Mouse (Mus musculus) left cerebral cortex, adult 2 months (tissue): Measurements from ENCODE around the gene Olfr1132. TPM values are rescaled to one million over a fixed set of nuclear protein-coding genes. Genes with fewer than 3 reads are reported as not detected.
"Not testable (repeated sequence)": the region's sequence is repeated elsewhere in the genome, so short reads cannot be mapped to it uniquely, and the experiment has no call there.

Source experiments
- DNase-seq, 2 experiments: peaks; one replicate each; pipeline ENCODE4 v3.0.0; 2021 to 2022; ENCODE audit warnings: low spot score in 2 of 2, mixed read lengths in 1 of 2; ENCODE audit errors: extremely low spot score in 1 of 2
- H3K27ac ChIP-seq: fragments of 200-600 bp; 2 replicates; pipeline ENCODE4 v1.8.1; 2022
- H3K4me3 ChIP-seq: fragments of 200-600 bp; 2 replicates; pipeline ENCODE4 v1.8.1; 2022
- CTCF ChIP-seq: fragments of 200-600 bp; IDR thresholded peaks from 2 replicates; pipeline ENCODE4 v1.8.1; 2022; ENCODE audit warnings: antibody characterized with exemption, mild to moderate bottlenecking, moderate library complexity
- intact Hi-C: fragments of 180-260 bp; cut with DNase I; formaldehyde crosslinking; loops from one replicate; pipeline ENCODE4 v1.15.1; 2025
- long read RNA-seq, 2 experiments: library from polyadenylated mRNA; stranded (forward); transcript quantifications; one replicate each; pipeline ENCODE4 v2.0.0; 2021; ENCODE audit warnings: borderline mapping rate in 2 of 2
- total RNA-seq, 2 experiments: library from RNA; stranded (reverse); gene quantifications; 2 replicates each; pipeline ENCODE4 v1.2.3; 2021

Gene Olfr1132
- not detected for total RNA-seq
- long read RNA-seq, experiment 1, result 0 reads
- long read RNA-seq, experiment 2, result 0 reads

GRCm38 (mm10) chr2:87637435-87637834 is at the start of gene Olfr1132:
Gene Olfr1132 (minus strand): TSS chr2:87637535.
- TF ChIP-seq CTCF, result no peak
- intact Hi-C loops, result no loop called here
- DNase-seq, result no peak
- no peak within 1 kb of the TSS for H3K4me3 ChIP-seq
- H3K27ac ChIP-seq, result no peak within 1 kb of the TSS

GRCm38 (mm10) chr2:87673564-87673963 is 36.2 kb upstream of the Olfr1132 start, which contains the start of gene Olfr1135:
Gene Olfr1135 (minus strand): TSS chr2:87673664.
- Histone ChIP-seq H3K27ac (no peak within 1 kb of the TSS), H3K4me3 (no peak within 1 kb of the TSS)
- no peak for TF ChIP-seq CTCF
- no peak for DNase-seq
- intact Hi-C loops, result no loop called here

- H3K27ac ChIP-seq, result no peak within 1 kb of the TSS
- intact Hi-C loops, result no loop called here
- no peak within 1 kb of the TSS for H3K4me3 ChIP-seq
- DNase-seq, result no peak
- no peak for TF ChIP-seq CTCF
Observed at GRCm38 (mm10) chr2:87658360-87658759, 21.0 kb upstream of the Olfr1132 start, which contains the start of gene Olfr1134. Gene Olfr1134 (minus strand): TSS chr2:87658460.

- intact Hi-C loops, result no loop called here
- Histone ChIP-seq H3K4me3 (no peak within 1 kb of the TSS), H3K27ac (no peak within 1 kb of the TSS)
- no peak for DNase-seq
- no peak for TF ChIP-seq CTCF
Observed at GRCm38 (mm10) chr2:87647274-87647673, 9.9 kb upstream of the Olfr1132 start, which contains the start of gene Olfr1133. Gene Olfr1133 (minus strand): TSS chr2:87647374.

GRCm38 (mm10) chr2:87642441-87642840 is 5.1 kb upstream of the Olfr1132 start:
- no peak for TF ChIP-seq CTCF
- intact Hi-C loops, result no loop called here
- no peak overlapping the region for H3K4me3 ChIP-seq
- H3K27ac ChIP-seq, result no peak overlapping the region
- no peak for DNase-seq

- intact Hi-C loops, result no loop called here
- TF ChIP-seq CTCF, result no peak
- no peak for DNase-seq
- Histone ChIP-seq H3K4me3 (no peak within 1 kb of the TSS), H3K27ac (no peak within 1 kb of the TSS)
Observed at GRCm38 (mm10) chr2:87626804-87627203, 10.5 kb downstream of the Olfr1132 start, which contains the start of gene Olfr1131. Gene Olfr1131 (plus strand): TSS chr2:87627104.

- H3K4me3 ChIP-seq, H3K27ac ChIP-seq, DNase-seq, intact Hi-C loops: not testable (repeated sequence)
Observed at GRCm38 (mm10) chr2:87605912-87606311, 31.4 kb downstream of the Olfr1132 start, which contains the start of gene Olfr1130. Gene Olfr1130 (plus strand): TSS chr2:87606212.

Other genes starting within 250 kb of the Olfr1132 start
- gene Olfr1123, start 220.9 kb downstream of the Olfr1132 start, total RNA-seq, result not detected
- not detected for gene Olfr1124, start 207.3 kb downstream of the Olfr1132 start, total RNA-seq
- gene Olfr1126, start 183.6 kb downstream of the Olfr1132 start, total RNA-seq, result not detected
- gene Pramel7, start 140.4 kb downstream of the Olfr1132 start, total RNA-seq, result not detected
- not detected for gene Pramel6, start 131.0 kb downstream of the Olfr1132 start, total RNA-seq
- gene Olfr153, start 105.7 kb downstream of the Olfr1132 start, total RNA-seq, result under 1 TPM in 1 of 2 experiments, not detected in 1; 0.37 TPM
- gene Olfr1128, start 92.0 kb downstream of the Olfr1132 start, total RNA-seq, result not detected
- not detected for gene Olfr1129, start 63.6 kb downstream of the Olfr1132 start, total RNA-seq
- not detected for gene Olfr1130, start 31.3 kb downstream of the Olfr1132 start, total RNA-seq
- not detected for gene Olfr1131, start 10.4 kb downstream of the Olfr1132 start, total RNA-seq
- not detected for gene Olfr1133, start 9.8 kb upstream of the Olfr1132 start, total RNA-seq
- gene Olfr1134, start 20.9 kb upstream of the Olfr1132 start, total RNA-seq, result not detected
- not detected for gene Olfr1135, start 36.1 kb upstream of the Olfr1132 start, total RNA-seq
- not detected for gene Olfr1136, start 56.4 kb upstream of the Olfr1132 start, total RNA-seq
- not detected for gene Olfr1137, start 75.6 kb upstream of the Olfr1132 start, total RNA-seq
- not detected for gene Olfr1138, start 102.4 kb upstream of the Olfr1132 start, total RNA-seq
- not detected for gene Olfr1140, start 106.2 kb upstream of the Olfr1132 start, total RNA-seq
- not detected for gene Olfr1141, start 116.5 kb upstream of the Olfr1132 start, total RNA-seq
- not detected for gene Olfr152, start 141.9 kb upstream of the Olfr1132 start, total RNA-seq
- gene Olfr1143, start 163.1 kb upstream of the Olfr1132 start, total RNA-seq, result not detected
- gene Olfr1145, start 172.3 kb upstream of the Olfr1132 start, total RNA-seq, result not detected
- not detected for gene Olfr1148, start 193.0 kb upstream of the Olfr1132 start, total RNA-seq
- gene Olfr1150-ps1, start 206.5 kb upstream of the Olfr1132 start, total RNA-seq, result not detected
- gene Olfr1151, start 218.3 kb upstream of the Olfr1132 start, total RNA-seq, result not detected
- not detected for gene Olfr1152, start 229.0 kb upstream of the Olfr1132 start, total RNA-seq